Mouse (Mus musculus): Measurements from ENCODE around the gene Abtb2. TPM values are rescaled to one million over a fixed set of nuclear protein-coding genes. Genes with fewer than 3 reads are reported as not detected.

Abtb2 gene
- total RNA-seq, 1 experiment, result 5.5 TPM

DNA sequence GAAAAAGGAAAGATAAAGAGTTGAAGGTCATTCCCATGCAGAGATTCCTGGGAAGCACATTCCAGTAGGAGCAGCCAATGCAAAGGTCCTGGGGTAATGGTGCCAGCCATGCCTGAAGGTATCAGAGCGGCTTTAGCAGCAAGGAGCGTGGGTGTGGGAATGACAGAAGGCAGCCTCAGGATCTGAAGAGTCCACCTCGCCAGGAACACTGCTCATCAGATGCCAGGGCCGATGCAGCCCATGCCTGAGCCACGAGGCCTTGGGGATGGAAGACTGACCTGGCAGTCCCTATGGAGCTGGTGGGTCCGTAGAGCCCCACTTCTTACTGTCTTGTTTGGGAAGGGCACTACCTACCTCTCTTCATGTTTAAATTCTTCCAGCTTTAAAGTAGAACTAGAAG is 185.7 kb downstream of the Abtb2 start:
- no peak for DNase-seq (ENCODE audit: low read depth, low spot score)
- TF ChIP-seq HCFC1 (IDR thresholded peaks at IDR 0.05; ENCODE audit: borderline replicate concordance, insufficient read depth, low read length) (no peak), MAFK (IDR thresholded peaks at IDR 0.05; ENCODE audit: insufficient read depth, low read depth, low read length) (no peak), ZNF384 (IDR thresholded peaks at IDR 0.05; ENCODE audit: low read depth, low read length) (no peak), ZC3H11A (IDR thresholded peaks at IDR 0.05; ENCODE audit: borderline replicate concordance, low read depth, low read length) (no peak), CHD2 (IDR thresholded peaks at IDR 0.05; ENCODE audit: low read depth, low read length) (no peak)
- peaks cover 63% of the 10 kb centered on the region for H3K36me3 ChIP-seq (ENCODE audit: control insufficient read depth, insufficient read depth, low read length, poor library complexity, severe bottlenecking)
- H3K9ac ChIP-seq (ENCODE audit: insufficient read depth, low read depth, low read length, poor library complexity, severe bottlenecking), result no peak overlapping the region
- peaks cover 0 to 4% of the 10 kb centered on the region in 2 experiments; a peak in 1 of 4 replicates for H3K4me1 ChIP-seq (ENCODE audit: control insufficient read depth in 2 of 2, insufficient read depth in 2 of 2, low read length in 2 of 2, poor library complexity in 1 of 2)
- no peaks in the 10 kb centered on the region for H3K9me3 ChIP-seq (ENCODE audit: control insufficient read depth, insufficient read depth, low read depth, low read length)
- no peak overlapping the region for H3K27ac ChIP-seq (ENCODE audit: insufficient read depth, low read depth, low read length, poor library complexity, severe bottlenecking)
- in situ Hi-C loops (cut with MboI; ENCODE audit: low sequenced_read_pairs in 2 of 2, unreplicated experiment in 2 of 2), result no loop called here
- H3K4me3 ChIP-seq (ENCODE audit: insufficient read depth in 1 of 2, low read depth in 1 of 2, low read length in 2 of 2, poor library complexity in 1 of 2, severe bottlenecking in 1 of 2), result no peak overlapping the region

- H3K4me1 ChIP-seq (ENCODE audit: control insufficient read depth in 2 of 2, insufficient read depth in 2 of 2, low read length in 2 of 2, poor library complexity in 1 of 2), result no peaks in the 10 kb centered on the region
- H3K9ac ChIP-seq (ENCODE audit: insufficient read depth, low read depth, low read length, poor library complexity, severe bottlenecking), result no peak overlapping the region
- H3K9me3 ChIP-seq (ENCODE audit: control insufficient read depth, insufficient read depth, low read depth, low read length), result no peaks in the 10 kb centered on the region
- no peak overlapping the region for H3K4me3 ChIP-seq (ENCODE audit: insufficient read depth in 1 of 2, low read depth in 1 of 2, low read length in 2 of 2, poor library complexity in 1 of 2, severe bottlenecking in 1 of 2)
- H3K27ac ChIP-seq (ENCODE audit: insufficient read depth, low read depth, low read length, poor library complexity, severe bottlenecking), result no peak overlapping the region
- no peak for TF ChIP-seq MAFK (IDR thresholded peaks at IDR 0.05; ENCODE audit: insufficient read depth, low read depth, low read length)
- TF ChIP-seq ZNF384 (IDR thresholded peaks at IDR 0.05; ENCODE audit: low read depth, low read length), result no peak
- no peak for TF ChIP-seq CHD2 (IDR thresholded peaks at IDR 0.05; ENCODE audit: low read depth, low read length)
- TF ChIP-seq ZC3H11A (IDR thresholded peaks at IDR 0.05; ENCODE audit: borderline replicate concordance, low read depth, low read length), result no peak
- TF ChIP-seq HCFC1 (IDR thresholded peaks at IDR 0.05; ENCODE audit: borderline replicate concordance, insufficient read depth, low read length), result no peak
- DNase-seq (ENCODE audit: low read depth, low spot score), result no peak
- H3K36me3 ChIP-seq (ENCODE audit: control insufficient read depth, insufficient read depth, low read length, poor library complexity, severe bottlenecking), result peaks cover 53% of the 10 kb centered on the region
- in situ Hi-C loops (cut with MboI; ENCODE audit: low sequenced_read_pairs in 2 of 2, unreplicated experiment in 2 of 2), result no loop called here
Observed at GRCm38 (mm10) chr2:103754614-103755013, 188.5 kb downstream of the Abtb2 start.

- H3K9ac ChIP-seq (ENCODE audit: insufficient read depth, low read depth, low read length, poor library complexity, severe bottlenecking), result no peak overlapping the region
- no peaks in the 10 kb centered on the region for H3K9me3 ChIP-seq (ENCODE audit: control insufficient read depth, insufficient read depth, low read depth, low read length)
- H3K4me3 ChIP-seq (ENCODE audit: insufficient read depth in 1 of 2, low read depth in 1 of 2, low read length in 2 of 2, poor library complexity in 1 of 2, severe bottlenecking in 1 of 2), result no peak overlapping the region
- no peak for DNase-seq (ENCODE audit: low read depth, low spot score)
- H3K27ac ChIP-seq (ENCODE audit: insufficient read depth, low read depth, low read length, poor library complexity, severe bottlenecking), result no peak overlapping the region
- in situ Hi-C loops (cut with MboI; ENCODE audit: low sequenced_read_pairs in 2 of 2, unreplicated experiment in 2 of 2), result no loop called here
- peaks cover 45% of the 10 kb centered on the region for H3K36me3 ChIP-seq (ENCODE audit: control insufficient read depth, insufficient read depth, low read length, poor library complexity, severe bottlenecking)
- H3K4me1 ChIP-seq (ENCODE audit: control insufficient read depth in 2 of 2, insufficient read depth in 2 of 2, low read length in 2 of 2, poor library complexity in 1 of 2), result no peaks in the 10 kb centered on the region
- TF ChIP-seq CHD2 (IDR thresholded peaks at IDR 0.05; ENCODE audit: low read depth, low read length), result no peak
- TF ChIP-seq ZC3H11A (IDR thresholded peaks at IDR 0.05; ENCODE audit: borderline replicate concordance, low read depth, low read length), result no peak
- TF ChIP-seq HCFC1 (IDR thresholded peaks at IDR 0.05; ENCODE audit: borderline replicate concordance, insufficient read depth, low read length), result no peak
- TF ChIP-seq MAFK (IDR thresholded peaks at IDR 0.05; ENCODE audit: insufficient read depth, low read depth, low read length), result no peak
- TF ChIP-seq ZNF384 (IDR thresholded peaks at IDR 0.05; ENCODE audit: low read depth, low read length), result no peak
Observed at GRCm38 (mm10) chr2:103755458-103756085, 189.5 kb downstream of the Abtb2 start.

DNA sequence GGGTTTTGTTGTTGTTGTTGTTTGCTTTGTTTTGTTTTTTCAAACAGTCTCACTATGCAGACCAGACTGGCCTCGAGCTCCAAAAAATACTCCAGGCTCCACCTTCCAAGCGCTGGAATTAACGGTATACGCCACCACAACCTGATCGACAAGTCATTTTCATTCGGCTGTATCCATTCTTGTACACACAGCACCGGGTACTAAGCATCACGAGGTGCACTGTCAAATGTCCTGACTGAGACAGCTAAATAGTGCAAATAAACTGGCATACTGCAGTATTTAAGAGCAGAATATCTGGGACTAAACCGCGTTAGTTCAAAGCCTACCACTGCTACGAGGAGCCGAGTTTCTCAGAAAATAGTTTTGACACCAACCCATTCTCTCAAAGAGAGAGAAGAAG is 194.3 kb downstream of the Abtb2 start:
- no peak for DNase-seq (ENCODE audit: low read depth, low spot score)
- Histone ChIP-seq H3K4me1 (ENCODE audit: control insufficient read depth in 2 of 2, insufficient read depth in 2 of 2, low read length in 2 of 2, poor library complexity in 1 of 2) (no peaks in the 10 kb centered on the region; a peak in 1 of 4 replicates), H3K36me3 (ENCODE audit: control insufficient read depth, insufficient read depth, low read length, poor library complexity, severe bottlenecking) (peaks cover 10% of the 10 kb centered on the region), H3K4me3 (ENCODE audit: insufficient read depth in 1 of 2, low read depth in 1 of 2, low read length in 2 of 2, poor library complexity in 1 of 2, severe bottlenecking in 1 of 2) (peak overlapping the region; percentile 68 to 90), H3K9ac (ENCODE audit: insufficient read depth, low read depth, low read length, poor library complexity, severe bottlenecking) (peak overlapping the region; percentile 94), H3K9me3 (ENCODE audit: control insufficient read depth, insufficient read depth, low read depth, low read length) (no peaks in the 10 kb centered on the region), H3K27ac (ENCODE audit: insufficient read depth, low read depth, low read length, poor library complexity, severe bottlenecking) (peak overlapping the region; percentile 83)
- in situ Hi-C loops (cut with MboI; ENCODE audit: low sequenced_read_pairs in 2 of 2, unreplicated experiment in 2 of 2), result no loop called here
- TF ChIP-seq CHD2 (IDR thresholded peaks at IDR 0.05; ENCODE audit: low read depth, low read length) (no peak; the same call in 1 of the 2 replicates), HCFC1 (IDR thresholded peaks at IDR 0.05; ENCODE audit: borderline replicate concordance, insufficient read depth, low read length) (no peak), ZNF384 (IDR thresholded peaks at IDR 0.05; ENCODE audit: low read depth, low read length) (no peak), MAFK (IDR thresholded peaks at IDR 0.05; ENCODE audit: insufficient read depth, low read depth, low read length) (no peak), ZC3H11A (IDR thresholded peaks at IDR 0.05; ENCODE audit: borderline replicate concordance, low read depth, low read length) (no peak)

Measured in ES-E14 (cell line).